Mouse (Mus musculus) T-helper 2 cell (primary cell): ENCODE results near the gene Morn3.

Experiments used
- in situ Hi-C: fragments of 300-600 bp; cut with MboI, MseI; formaldehyde crosslinking; loops from one replicate; pipeline ENCODE4 v1.15.1; 2025; ENCODE audit warnings: high pct_unique_total_duplicates

The Morn3 gene

GRCm38 (mm10) chr5:122993811-122994210 is 53.0 kb downstream of the Morn3 start:
- in situ Hi-C loops = no loop called here

- in situ Hi-C loops = no loop called here
Observed at GRCm38 (mm10) chr5:122991350-122992004, 55.3 kb downstream of the Morn3 start.

- in situ Hi-C loops = no loop called here
Observed at GRCm38 (mm10) chr5:122990411-122991160, 56.2 kb downstream of the Morn3 start.

GRCm38 (mm10) chr5:122989551-122990330 is 57.1 kb downstream of the Morn3 start, which contains the start of gene Kdm2b:
Kdm2b (minus strand) TSS chr5:122989823.
- in situ Hi-C loops = no loop called here

GRCm38 (mm10) chr5:122989001-122989525 is 57.8 kb downstream of the Morn3 start:
- in situ Hi-C loops = no loop called here

GRCm38 (mm10) chr5:122988021-122988751 is 58.6 kb downstream of the Morn3 start:
- in situ Hi-C loops = no loop called here

- in situ Hi-C loops = no loop called here
Observed at GRCm38 (mm10) chr5:122987211-122988020, 59.4 kb downstream of the Morn3 start.

- in situ Hi-C loops = no loop called here
Observed at GRCm38 (mm10) chr5:122986091-122986493, 60.7 kb downstream of the Morn3 start.
